Mouse (Mus musculus): ENCODE measurements around the gene Atp5g3.
"Not testable (repeated sequence)": the region's sequence is repeated elsewhere in the genome, so short reads cannot be mapped to it uniquely, and the experiment has no call there.

The Atp5g3 gene

DNA sequence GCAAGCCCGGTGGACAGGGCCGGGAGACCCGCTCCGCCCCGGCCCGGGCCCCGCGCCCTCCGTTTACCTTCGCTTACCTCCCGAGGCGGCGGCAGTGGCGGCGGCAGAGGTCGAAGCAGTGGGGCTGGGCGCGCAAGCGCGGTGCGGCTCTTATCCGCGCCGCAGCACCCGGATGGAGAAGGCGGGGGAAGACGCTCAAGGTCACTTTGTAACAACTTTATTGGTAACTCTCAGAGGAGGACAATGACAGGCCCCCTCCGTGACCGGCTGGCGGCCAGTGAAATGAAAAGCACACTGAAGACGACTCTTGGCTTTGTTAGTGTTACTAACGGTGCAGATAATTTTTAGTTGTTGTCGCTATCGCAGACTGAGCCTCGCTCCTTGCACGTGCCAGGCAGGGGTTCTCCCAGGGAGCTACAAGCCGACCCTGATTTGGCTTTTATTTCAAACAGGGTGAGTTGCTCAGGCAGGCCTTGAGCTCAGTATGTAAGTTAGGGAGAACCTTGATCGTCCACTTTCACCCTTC, at the start of gene Atp5g3:
Gene Atp5g3 (minus strand): TSS at position 152 of the 526 bp plus-strand sequence.
- DNase-seq: peak; percentile 95 to 96

DNA sequence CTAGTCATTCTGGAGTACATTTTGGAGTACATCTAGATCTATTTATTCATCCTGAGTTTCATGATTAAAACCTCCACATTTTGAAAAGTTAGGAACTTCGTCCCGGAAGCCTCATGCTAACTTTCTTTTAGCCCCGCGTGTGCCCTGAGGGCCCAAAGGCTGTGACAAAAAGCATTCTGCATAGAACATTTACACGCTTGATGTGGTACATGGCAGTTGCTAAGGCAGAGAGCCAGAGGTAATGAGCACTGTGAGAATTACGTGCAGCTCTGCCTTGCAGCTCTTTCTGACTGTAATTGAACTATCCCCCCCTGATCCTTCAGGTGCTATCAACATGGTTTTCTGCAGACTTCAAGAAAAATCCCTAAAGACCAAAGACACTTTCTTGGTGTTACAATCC, 47.2 kb upstream of the Atp5g3 start:
- DNase-seq: peak; percentile 39 to 40

DNA sequence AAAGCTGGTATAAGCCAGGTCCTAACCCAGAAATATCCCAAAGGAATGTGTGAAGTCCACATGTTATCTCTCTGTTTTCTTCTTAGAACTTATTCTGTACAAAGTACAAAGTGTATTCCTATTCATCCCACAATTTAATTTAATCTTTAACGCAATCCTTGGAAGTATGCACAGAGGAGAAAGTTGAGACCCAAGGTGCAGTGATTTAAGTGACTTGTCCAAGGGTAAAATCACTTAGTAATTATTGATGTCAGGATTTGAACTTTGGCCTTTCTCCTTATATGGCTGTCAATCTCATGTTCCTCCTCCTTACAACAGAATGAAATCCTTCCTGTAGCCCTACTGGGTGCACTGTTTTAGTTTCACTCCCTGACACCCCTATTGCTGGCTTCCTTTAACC, 42.5 kb upstream of the Atp5g3 start:
- no peak for DNase-seq

DNA sequence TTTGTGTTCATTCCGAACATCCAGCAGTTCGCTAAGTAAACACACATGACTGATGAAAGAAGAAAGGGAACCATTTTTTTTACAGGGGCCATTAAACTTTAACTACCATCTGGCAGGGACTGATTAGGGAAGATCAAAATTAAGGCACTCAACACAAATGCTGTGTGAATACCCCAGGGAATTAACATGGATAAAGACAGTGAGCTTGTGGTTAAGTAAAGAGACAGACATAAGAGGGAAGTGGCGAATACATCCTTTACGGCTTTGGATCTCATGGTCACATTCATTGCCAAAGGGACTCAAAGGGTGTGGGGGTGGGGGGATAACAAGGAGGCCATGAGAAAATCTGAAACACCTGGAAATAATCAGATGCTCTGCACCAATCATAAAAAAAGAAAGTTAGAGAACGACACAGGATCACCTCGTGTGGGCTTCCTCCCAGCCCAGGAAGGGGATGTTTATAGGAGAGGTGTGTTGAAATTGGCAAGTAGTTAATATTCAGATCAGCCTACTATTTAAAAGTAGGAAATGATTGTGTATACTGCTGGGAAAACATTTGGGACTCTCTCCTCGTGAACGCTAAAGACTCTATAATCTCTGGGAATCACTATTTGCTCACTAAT, 41.6 kb upstream of the Atp5g3 start:
- DNase-seq: no peak

DNA sequence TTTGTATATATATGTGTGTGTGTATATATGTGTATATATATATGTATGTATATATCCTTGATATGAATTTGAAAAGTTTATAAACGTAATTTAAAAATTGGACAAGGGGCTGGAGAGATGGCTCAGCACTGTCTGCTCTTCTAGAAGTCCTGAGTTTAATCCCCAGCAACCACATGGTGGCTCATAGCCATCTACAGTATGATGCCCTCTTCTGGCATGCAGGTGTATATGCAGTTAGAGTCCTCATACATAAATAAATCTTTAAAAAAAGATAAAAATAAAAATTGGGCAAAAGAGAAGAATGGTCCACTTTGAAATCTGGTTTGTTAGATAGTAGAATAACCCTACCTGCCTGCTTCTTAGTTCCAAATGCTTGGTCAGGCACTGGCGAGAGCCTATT, 36.2 kb upstream of the Atp5g3 start:
- DNase-seq: no peak

DNA sequence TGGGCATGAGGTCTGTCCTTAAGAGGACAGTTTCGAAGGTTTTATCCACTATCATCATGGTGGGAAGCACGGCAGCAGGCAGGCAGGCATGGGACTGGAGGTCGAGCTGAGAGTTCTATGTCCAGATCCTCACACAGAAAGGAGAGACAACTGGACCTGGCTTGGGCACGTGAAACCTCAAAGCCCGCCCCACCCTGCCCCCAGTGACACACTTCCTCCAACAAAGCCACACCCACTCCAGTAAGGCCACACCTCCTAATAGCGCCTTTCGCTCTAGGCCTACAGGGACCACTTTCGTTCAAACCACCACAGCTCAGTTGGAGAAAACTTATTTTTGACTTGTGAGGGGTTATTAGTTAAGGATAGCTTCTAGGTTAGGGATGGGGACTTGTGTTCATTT, 32.6 kb upstream of the Atp5g3 start:
- DNase-seq: no peak

DNA sequence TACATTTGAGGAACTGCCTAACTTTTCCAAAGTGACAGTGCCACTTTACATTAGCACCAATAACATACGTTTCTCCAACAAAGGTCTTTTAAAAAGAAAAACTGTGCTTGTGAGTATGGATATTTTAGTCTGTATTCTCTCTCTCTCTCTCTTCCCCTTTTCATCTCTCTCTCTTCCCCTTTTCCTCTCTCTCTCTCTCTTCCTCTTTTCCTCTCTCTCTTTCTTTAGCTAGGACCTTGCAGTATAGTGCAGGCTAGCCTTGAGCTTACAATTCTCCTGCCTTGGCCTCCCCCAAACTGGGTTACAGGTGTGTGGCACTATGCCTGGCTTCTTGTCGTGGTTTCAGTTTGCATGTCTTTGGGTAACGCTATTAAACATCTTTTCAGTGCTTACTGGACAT, 31.7 kb upstream of the Atp5g3 start:
- no peak for DNase-seq

DNA sequence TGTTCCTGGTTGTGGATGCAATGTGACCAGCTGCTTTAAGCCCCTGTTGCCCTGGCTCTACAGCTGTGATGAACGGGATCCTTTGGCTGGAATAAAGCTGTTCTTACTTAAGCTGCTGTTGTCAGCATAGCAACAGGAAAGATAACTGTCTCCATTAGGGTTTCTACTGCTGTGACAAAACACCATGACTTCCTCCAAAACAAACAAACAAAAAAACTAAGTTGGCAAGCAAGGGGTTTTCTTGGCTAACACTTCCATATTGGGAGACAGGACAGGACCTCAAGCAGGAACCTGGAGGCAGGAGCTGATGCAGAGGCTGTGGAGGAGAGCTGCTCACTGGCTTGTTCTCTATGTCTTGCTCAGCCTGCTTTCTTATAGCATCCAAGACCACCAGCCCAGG, 30.2 kb upstream of the Atp5g3 start:
- no peak for DNase-seq

DNA sequence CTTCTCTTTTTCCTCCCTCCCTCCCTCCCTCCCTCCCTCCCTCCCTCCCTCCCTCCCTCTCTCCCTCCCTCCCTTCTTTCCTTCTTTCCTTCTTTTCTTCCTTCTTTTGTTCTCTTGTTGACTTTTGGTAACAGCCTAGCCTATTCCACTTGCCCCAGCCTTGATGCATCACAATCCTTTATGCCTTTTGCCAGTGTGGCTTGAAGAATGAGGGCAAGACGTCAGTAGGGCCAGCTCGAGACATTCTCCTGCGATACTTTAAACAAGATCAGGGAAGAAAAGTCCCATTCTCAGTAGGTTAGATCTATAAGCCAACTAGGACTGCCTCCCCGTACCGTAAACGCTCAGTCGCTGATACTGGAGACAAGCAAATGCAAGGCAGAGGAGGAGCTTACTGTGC, 29.3 kb upstream of the Atp5g3 start:
- DNase-seq: no peak

DNA sequence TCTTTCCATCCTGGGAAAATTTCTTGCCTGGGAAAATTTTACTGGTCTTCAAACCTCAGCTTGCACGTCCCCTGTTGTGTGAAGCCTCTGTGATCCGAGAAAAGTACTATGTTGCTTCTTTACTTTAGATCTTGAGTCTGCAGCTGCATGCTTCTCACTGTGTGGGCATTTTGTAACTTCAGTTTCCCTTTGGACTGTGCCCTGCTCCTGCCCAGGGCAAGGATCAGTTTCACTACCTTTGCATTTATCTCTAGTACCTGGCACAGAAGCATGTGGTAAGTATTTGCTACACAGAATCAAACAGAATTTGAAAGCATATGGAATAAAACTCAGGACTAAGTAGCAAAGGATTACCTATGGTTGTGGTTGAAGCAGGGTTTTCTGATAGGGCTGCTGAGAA, 27.8 kb upstream of the Atp5g3 start:
- no peak for DNase-seq

DNA sequence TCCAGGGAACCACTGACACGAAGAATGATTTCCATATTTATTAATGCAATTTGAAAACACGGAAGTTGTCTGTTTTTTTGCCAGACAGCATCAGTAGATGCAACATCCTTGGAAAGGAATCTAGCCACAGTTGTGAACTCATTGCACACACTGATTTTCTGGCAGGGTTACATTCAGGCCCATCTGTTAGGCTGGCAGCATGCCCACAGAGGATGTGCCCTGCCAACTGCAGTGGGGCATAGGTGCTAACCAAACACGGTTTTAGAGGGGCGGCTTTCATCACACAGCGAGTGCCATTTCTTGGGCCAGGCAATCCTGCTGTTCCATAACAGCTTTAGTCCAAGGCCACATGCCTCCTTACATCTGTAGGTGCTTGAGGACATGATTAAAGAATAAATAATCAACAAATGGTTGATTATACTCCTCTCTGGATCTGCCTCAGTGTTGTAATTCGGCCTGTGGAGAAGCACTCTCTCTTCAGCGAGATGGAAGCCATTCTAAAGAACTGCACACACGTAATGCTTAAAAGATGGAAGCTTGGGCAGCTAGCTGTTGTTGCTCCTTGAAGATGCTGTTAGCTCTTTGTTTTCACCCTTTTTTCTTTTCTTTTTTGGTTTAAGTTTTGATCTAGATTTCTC, 21.7 kb upstream of the Atp5g3 start:
- peak; percentile 97 to 98 for DNase-seq

DNA sequence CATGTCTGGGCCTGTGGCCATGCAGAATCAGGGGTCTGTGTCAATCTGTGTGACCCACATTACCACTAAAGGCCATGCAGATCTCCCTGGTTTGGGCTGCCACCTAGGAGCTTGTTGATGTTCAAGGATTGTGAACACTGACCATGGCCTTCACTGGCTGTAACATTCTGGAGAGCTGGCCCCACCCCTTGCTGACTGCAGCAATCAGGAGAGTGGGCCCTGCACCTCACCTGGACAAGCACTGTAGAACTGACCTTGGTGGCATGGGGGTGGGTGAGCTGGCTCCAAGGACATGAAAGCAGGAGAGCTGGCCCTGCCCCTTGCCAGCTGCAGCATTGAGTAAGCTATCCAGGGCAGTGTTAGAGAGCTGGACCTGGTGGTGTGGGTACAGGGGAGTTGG, 16.6 kb upstream of the Atp5g3 start:
- no peak for DNase-seq

DNA sequence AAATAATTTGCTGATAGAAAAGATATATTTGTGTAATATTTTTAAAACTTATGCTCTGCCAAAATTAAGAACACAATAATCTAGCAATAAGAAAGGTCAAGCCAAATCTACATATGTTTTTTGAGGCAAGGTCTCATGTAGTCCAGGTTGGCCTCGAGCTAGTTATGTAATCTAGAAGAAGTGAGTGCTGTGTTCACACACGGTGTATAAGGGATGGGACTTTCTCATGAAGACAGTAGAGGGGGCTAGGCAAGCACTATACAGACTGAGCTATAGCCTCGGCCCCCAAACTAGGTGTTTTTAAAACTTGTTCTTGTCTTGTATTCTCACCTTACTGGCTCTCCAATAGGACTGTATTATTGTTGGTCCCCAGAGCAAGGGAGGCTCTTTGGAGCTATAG, 14.4 kb upstream of the Atp5g3 start:
- DNase-seq: peak in 1 of 2 experiments; percentile 35

DNA sequence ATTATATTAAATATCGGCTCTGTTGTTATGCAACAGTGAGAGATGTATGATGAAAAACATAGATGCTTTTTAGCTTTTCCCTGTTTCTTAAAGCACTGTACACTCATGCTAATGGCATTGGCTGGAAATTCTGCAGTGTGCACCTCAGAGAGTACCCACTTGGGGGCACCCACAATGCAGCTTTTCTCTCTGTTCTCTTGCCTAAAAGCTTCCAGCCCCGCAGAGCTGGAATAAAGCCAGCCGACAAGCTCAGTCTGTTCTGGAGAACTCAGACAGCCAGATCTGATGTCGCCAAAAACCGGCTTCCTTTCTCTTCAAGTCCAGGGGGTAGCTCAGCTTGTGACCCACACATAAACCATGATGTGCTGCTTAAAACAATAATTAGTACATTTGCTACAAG, 14.0 kb upstream of the Atp5g3 start:
- peak; percentile 99 for DNase-seq

DNA sequence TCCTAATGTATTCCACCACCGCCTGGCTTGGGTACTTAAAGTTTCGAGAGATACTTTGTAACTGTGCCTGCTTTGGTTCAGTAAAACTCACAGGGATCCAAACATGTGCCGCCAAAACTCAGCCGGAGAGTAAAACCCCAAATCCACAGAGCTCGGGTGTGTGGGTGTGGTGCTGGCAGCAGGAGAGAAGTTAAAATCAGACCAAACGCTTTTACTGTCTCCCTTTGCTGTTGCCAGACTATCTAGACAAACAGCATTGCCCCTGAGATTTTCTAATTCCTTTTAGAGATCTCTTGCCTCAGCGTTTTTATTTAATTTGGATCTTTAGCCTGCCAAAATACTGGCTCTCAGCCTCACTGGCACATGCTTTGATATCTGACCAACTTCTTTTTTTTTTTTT, 8.5 kb upstream of the Atp5g3 start:
- DNase-seq: no peak

DNA sequence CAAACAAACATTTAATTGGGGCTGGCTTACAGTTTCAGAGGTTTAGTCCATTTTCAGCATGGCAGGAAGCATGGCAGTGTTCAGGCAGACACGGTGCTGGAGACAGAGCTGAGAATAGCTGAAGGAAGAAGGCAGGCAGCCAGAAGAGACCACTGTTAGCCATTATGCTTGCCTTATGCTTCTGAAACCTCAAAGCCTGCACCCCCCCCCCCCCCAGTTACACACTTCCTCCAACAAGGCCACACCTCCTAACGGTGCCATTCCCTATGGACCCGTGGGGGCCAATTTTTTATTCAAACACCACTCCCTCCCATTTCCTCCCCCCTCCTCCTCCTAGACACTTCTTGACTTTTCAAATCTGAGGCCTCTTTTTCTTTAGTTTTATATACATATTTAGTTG, 1.1 kb upstream of the Atp5g3 start:
- DNase-seq: peak; percentile 26 to 33

DNA sequence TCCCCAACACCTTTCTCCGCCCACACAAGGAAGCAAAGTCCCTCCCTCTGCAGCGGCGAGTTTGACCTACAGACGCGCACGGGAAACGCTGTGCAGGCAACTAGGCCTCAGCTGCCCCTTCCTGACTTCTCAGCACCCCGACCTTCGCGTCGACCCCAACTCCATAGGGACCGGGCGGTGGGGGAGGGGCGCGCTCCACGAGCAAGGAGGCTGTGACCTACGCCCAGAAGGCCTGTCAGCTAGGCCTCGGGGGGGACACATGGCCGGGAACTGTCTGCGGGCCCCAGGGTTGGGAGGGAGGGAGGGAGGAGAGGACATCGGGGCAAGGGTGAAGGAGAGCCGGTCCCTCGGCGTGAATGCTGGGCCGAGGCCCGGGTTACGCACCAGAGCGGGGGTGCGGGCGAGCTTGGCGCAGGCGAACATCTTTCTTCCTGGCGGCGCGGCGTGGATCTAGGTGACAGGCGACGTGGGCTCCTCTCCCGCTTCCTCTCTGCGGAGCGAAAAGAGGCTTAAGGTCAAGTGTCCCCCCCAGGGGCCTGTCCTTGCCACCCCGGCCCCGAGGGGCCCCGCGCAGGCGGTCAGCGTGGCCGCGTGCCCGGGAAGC, 453 bp downstream of the Atp5g3 start:
- peak; percentile 79 to 81 for DNase-seq

DNA sequence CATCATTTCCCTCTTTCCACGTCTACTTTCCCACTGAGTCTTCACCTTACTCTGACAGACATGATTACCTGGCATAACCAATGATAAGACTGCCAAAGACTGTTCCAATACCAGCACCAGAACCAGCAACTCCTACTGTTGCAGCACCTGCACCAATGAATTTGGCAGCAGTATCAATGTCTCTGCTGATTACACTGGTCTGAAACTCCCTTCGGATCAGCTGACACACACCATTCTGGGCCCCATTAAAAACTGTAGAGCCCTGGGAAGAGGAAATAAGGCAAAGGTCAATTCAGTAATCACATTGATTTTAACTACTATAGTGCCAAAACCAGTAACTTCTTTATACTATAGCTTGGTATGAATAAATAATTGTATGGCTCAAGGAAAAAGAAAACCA, 2.0 kb downstream of the Atp5g3 start:
- DNase-seq: no peak

DNA sequence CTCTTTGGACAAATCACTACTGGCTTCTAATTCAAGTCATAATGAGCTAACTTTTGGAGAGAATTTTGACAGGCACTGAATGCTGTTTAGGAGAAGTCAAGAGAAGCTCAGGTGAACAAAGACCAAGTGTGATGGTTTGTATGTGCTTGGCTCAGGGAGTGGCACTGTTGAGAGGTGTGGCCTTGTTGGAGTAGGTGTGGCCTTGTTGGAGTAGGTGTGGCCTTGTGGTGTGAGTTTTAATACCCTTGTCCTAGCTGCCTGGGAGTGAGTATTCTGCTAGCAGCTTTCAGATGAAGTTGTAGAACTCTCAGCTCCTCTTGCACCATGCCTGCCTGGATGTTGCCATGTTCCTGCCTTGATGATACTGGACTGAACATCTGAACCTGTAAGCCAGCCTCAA, 6.4 kb downstream of the Atp5g3 start:
- DNase-seq: not testable (repeated sequence)

DNA sequence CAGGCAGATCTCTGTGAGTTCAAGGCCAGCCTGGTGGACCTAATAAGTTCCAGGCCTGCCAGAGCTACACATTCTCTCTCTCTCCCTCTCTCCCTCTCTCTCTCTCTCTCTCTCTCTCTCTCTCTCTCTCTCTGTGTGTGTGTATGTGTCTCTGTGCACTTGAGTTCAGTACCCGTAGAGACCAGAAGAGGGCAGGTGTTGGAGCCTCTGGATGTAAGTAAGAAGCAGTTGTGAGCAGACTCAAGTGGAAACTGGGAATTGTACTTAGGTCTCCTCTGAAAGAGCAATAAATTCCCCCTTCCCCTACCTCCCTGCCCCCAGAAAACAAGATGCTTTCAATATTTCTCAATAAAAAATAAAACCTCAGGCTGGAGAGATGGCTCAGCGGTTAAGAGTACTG, 7.6 kb downstream of the Atp5g3 start:
- no peak for DNase-seq

DNA sequence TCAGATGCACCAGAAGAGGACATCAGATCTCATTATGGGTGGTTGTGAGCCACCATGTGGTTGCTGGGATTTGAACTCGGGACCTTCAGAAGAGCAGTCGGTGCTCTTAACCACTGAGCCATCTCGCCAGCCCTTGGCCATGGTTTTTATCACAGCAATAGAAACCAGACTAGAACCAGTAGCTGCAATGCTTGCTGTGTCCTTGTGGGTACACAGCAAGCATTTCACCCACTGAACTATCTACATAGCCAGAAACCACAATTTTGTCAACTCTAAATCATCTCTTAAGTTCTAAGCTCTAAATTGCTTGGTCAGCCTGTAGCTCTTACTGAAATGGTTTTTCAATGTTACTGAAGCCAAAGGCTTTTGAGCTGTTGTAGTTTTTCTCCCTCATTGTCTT, 8.8 kb downstream of the Atp5g3 start:
- DNase-seq: not testable (repeated sequence)

DNA sequence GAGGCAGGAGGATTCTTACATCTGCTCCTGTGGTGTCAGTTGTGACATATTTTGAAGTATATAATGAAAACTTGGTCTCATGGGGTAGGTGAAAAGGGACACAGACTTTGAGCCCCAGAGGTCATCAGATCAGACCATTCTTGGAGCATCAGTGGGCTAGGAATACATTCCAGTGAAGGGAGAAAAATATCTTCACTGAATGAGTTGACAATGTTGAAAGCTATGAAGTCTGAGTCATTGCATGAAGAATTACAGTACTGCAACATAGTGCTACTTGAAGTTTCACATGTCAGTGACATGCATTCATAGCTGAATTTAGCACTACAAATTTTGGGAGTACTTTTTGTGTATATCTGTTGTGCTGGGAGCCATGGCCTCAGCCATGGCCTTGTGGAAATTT, 10.0 kb downstream of the Atp5g3 start:
- no peak for DNase-seq

DNA sequence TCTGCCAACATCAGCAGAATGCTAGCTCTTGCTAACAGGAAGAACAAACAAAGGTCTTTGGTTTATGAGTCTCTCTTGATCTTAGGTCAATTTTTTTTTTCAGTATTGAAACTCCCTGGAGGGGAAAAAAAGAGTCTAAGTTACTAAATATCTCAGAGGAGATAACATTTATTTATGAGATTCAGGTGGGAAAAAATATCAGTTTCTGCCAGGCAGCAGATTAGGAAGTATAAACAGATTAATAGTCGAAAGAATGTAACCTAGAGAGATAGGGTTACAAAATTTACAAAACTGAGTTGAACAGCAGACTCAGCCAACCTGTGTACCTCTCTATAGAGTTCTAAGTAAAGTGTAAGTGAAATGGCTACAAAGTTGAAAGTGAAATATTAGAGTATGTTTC, 10.8 kb downstream of the Atp5g3 start:
- DNase-seq: no peak

DNA sequence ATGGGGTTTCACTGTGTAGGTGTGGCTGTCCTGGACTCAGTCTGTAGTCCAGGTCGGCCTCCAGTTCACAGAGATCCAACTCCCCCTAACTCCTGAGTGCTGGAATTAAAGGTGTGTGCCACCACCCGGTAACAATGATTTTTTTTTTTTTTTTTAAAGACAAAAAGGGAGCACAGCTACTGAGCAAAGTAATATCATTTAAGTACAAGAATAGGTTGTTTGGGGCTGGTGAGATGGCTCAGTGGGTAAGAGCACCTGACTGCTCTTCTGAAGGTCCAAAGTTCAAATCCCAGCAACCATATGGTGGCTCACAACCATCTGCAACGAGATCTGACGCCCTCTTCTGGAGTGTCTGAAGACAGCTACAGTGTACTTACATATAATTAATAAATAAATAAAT, 14.2 kb downstream of the Atp5g3 start:
- DNase-seq: not testable (repeated sequence)
